Mouse (Mus musculus): ENCODE measurements around the gene Olfr1177-ps.

Gene Olfr1177-ps

GRCm38 (mm10) chr2:88346392-88346791 lies at the start of gene Olfr1177-ps:
TSS of gene Olfr1177-ps (minus strand) at chr2:88346492.
- DNase-seq (ENCODE audit: low read depth) = no peak

GRCm38 (mm10) chr2:88386762-88387161 lies 40.5 kb upstream of the Olfr1177-ps start, which contains the start of gene Olfr1178:
TSS of gene Olfr1178 (plus strand) at chr2:88387062.
- no peak for DNase-seq (ENCODE audit: low read depth)

DNA sequence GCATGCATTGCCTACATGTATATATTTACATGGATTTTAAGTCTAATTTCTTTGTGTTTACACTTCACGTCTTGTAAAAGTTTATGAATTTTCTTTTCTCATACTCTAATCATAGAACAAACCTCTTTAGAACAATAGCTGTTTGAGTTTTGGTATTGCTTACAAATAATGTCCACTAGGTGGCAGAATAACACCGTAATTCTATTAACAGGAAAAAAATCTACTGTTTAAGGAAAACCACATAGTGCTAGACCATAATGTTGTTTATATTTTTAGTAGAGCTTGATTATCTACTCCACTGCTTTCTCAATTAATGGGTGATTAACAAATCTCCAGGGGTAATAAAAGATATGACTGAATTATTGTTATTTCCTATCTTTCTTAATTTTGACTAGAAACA lies 10.0 kb upstream of the Olfr1177-ps start:
- peak; percentile 4 for DNase-seq (ENCODE audit: low read depth)

DNA sequence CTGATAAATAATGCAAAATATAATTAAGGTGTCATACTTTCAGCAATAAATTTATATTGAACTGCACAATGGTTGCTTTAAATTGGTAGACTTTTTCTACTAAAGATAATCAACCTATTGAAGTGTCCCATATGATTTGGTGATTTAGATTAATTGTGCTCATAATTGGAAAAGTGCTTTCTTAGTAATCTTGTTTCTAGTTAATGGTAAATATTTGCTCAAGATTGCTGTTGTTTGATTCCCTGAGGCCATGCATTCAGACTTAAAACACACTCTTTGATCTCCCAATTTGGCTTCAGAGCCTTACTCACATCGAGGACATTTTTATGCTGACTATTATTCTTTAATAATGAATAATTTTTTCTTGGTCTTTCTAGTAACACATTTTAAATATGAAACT lies 9.9 kb downstream of the Olfr1177-ps start, which contains the start of gene Olfr1176:
Gene Olfr1176, plus strand, starts transcription at position 301 of the 400 bp plus-strand sequence.
- DNase-seq (ENCODE audit: low read depth) = no peak

GRCm38 (mm10) chr2:88327115-88327514 lies 19.2 kb downstream of the Olfr1177-ps start, which contains the start of gene Olfr1175-ps:
TSS of gene Olfr1175-ps (minus strand) at chr2:88327215.
- no peak for DNase-seq (ENCODE audit: low read depth)

DNA sequence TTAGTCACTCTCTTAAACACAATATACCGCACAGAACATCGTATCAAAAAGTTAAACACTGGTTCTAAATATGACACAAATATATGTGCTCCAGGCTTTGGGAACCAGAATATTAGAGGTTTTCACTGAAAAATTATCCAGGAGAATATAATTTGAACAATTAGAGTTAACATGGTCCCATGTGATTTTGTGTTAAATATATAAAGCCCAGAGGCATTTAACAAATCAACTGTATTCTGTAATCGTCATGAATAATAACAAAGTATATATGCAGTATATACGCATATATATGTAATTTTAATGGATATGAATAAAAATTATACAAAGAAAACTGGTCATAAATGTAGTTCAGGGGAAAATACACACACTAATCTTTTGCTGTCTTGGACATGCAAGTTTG lies 31.3 kb downstream of the Olfr1177-ps start, which contains the start of gene Olfr1174-ps:
Gene Olfr1174-ps, minus strand, starts transcription at position 101 of the 400 bp plus-strand sequence.
- no peak for DNase-seq (ENCODE audit: low read depth)

Measured in naive thymus-derived CD4-positive, alpha-beta T cell, adult 2 months (primary cell).